Mouse (Mus musculus) frontal cortex, adult (tissue): ENCODE measurements around the gene Oaz1.

Experiments
- ATAC-seq: cut with Nextera tagmentation; 2 replicates; pipeline ENCODE4 v1.9.2; 2017; ENCODE audit warnings: mild to moderate bottlenecking, moderate library complexity, mixed read lengths; ENCODE audit not compliant: low TSS enrichment

Oaz1 gene

GRCm38 (mm10) chr10:80826151-80827062 is at the start of gene Oaz1:
TSS of gene Oaz1 (plus strand) at chr10:80826656.
- ATAC-seq, result peak; percentile 95

- ATAC-seq, result no peak
These were observed 49.3 kb upstream of the Oaz1 start for GRCm38 (mm10) chr10:80777123-80777522.

- ATAC-seq, result no peak
These were observed 46.9 kb upstream of the Oaz1 start for GRCm38 (mm10) chr10:80779565-80779964.

DNA sequence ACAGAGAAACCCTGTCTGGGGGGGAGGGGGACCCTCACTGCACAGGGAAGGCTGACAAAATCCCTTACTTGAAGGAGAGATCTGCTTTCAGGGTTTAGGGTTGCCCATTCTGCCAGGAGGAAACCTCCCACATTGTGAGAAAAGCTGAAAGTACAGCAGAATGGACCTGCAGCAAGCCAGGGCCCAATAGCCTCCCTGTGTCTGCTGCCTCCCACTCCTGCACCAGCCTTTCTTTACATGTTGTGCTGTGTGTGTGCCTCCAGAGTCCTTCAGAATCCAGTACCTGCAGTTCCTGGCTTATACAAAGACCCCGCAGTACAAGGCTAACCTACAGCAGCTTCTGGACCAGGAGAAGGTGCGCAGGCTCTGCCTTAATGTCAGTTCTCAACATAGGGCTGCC is 42.2 kb upstream of the Oaz1 start:
- peak; percentile 69 for ATAC-seq

- ATAC-seq, result peak; percentile 38
These were observed 41.6 kb upstream of the Oaz1 start for GRCm38 (mm10) chr10:80784871-80785270.

GRCm38 (mm10) chr10:80785963-80786362 is 40.5 kb upstream of the Oaz1 start:
- no peak for ATAC-seq

- ATAC-seq, result no peak
These were observed 38.9 kb upstream of the Oaz1 start for GRCm38 (mm10) chr10:80787517-80787916.

DNA sequence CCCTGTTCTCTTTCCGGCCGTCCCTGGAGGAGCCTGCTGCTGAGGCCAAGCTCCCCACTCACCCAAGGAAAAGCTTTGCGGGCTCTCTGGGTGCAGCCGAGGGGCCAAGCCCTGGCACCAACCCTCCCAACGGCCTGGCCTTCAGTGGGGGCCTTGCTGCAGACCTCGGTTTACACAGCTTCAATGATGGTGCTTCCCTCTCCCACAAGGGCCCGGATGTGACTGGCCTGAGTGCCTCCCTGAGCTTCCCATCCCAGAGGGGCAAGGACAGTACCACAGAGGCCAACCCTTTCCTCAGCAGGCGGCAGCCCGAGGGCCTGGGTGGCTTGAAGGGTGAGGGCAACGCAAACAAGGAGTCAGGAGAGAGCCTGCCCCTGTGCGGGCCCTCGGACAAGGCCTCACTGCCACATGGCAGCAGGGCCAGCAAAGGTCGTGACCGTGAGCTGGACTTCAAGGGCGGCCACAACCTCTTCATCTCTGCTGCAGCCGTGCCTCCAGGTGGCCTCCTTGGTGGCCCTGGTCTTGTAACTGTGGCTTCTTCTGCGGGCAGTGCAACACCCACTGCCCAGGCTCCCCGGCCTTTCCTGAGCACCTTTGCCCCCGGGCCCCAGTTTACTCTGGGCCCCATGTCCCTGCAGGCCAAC is 35.6 kb upstream of the Oaz1 start:
- ATAC-seq, result no peak

DNA sequence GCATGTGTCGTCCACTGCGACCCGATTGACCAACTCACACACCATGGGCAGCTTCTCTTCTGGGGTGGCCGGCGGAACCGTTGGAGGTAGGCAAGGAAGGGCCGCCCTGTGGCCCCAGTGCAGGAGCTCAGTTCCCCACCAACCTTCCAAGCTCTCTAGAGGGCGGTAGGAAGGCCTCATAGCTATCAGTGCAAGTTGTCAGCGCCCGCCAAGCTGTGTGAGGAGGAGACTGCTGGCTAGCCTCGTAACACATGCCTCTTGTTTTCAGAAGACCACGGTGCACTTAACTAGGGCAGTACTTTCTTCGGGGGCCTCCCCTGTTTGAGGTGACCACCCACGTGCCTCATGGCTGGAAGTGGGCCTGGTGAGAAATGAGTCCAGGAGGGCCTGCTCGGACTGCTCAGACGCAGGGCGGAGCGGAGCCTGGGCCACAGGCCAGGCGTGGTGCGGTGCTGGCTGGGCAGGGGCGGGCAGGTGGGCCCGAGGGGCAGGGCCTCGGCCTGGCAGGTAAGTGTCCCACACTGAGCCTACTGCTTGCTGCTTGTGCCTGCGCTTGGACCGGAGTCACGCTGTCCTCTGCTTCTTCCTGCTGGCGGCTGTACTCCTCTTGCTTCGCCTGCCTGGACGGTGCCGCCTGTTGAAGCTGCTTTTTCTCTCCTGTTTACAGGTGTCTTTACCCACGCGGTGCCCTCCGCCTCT is 34.8 kb upstream of the Oaz1 start:
- peak; percentile 28; the same call in 1 of the 2 replicates for ATAC-seq

- ATAC-seq, result peak; percentile 36; the same call in 1 of the 2 replicates
These were observed 34.1 kb upstream of the Oaz1 start for GRCm38 (mm10) chr10:80792175-80793032.

- no peak for ATAC-seq
These were observed 33.2 kb upstream of the Oaz1 start for GRCm38 (mm10) chr10:80793033-80793784.

DNA sequence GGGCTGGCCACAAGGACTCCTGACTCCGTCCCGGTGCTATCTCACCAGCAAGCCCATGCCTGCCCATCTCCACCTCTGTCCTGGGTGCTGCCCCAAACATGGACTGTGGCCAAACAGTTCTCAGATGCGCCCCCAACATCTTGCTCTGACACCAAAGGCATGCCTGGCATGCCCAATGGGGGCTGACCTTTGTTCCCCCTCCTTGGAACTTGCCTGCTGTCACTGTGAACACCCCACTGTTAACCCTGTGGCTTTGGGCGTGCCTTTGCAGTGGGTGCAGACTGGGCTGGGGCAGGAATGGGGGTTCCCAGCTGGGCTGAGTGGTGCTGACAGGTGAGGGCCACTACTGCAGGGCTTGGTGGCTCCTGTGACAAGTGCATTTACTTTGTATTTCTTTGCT is 32.7 kb upstream of the Oaz1 start:
- ATAC-seq, result no peak

GRCm38 (mm10) chr10:80794750-80795149 is 31.7 kb upstream of the Oaz1 start:
- no peak for ATAC-seq

GRCm38 (mm10) chr10:80796307-80796848 is 30.1 kb upstream of the Oaz1 start:
- no peak for ATAC-seq

DNA sequence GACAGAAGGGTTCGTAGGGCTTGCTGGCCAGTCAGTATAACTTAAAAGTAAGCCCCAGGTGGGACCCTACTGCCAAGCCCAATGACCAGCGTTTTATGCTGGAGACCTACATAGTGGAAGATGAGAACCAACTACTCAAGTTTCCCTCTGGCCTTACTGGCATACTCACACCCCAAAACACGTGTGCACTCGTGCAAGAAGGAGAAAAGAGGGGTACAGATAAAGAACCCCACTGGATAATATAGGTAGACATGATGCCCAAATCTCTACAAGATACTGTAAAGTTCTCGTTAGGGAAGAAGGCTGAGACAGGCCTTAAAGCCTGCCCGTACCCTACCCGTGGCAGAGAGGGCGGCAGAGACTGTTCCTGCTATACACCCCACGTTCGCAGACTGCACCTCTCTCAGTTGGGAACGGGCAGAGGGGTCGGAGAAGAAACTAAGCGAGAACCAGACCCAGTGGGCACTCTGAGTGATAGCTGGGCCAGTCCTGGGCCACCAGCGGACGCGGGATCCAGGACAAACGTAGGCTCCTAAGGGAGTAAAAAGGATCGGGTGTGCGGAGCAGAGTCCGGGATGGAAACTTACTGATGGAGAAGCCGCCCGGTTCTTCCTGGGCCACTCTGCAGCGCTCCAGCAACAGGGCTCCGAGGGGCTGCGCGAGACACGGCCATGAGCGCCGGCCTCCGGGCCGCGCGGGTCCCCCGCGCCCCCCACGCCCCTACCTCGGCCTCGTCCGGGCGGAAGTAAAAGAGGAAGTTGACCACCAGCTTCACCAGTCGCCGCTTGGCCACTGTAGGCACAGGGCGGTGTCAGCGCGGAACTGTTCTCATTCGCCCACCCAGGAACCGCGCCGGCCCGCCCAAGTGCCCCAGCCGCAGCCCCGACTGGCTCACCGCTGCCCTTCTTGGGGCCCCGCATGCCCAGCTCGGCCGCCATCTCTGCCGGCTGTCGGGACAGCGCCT is 29.0 kb upstream of the Oaz1 start:
- peak; percentile 28 for ATAC-seq

GRCm38 (mm10) chr10:80798150-80799006 is 28.1 kb upstream of the Oaz1 start, which contains the start of the genes Sf3a2 and Plekhj1:
TSS of gene Sf3a2 (plus strand) at chr10:80798198.
TSS of gene Plekhj1 (minus strand) at chr10:80798626.
- peak; percentile 87 for ATAC-seq

- no peak for ATAC-seq
These were observed 27.3 kb upstream of the Oaz1 start for GRCm38 (mm10) chr10:80799070-80799566.
